Mouse (Mus musculus) hindbrain, embryonic 10.5 days (tissue): ENCODE data around the gene Alg14. TPM values are rescaled to one million over a fixed set of nuclear protein-coding genes. Genes with fewer than 3 reads are reported as not detected.

ENCODE experiments used
- DNase-seq: peaks from one replicate; pipeline ENCODE4 v3.0.0-alpha.2; 2017; ENCODE audit warnings: low spot score
- H3K27ac ChIP-seq: fragments of 300-500 bp; sonication (generic); 2 replicates; pipeline ENCODE4 v1.5.1; 2016; ENCODE audit warnings: mild to moderate bottlenecking, moderate library complexity
- H3K27me3 ChIP-seq: fragments of 300-500 bp; sonication (generic); 2 replicates; pipeline ENCODE4 v1.6.1; 2016; ENCODE audit warnings: mild to moderate bottlenecking; ENCODE audit not compliant: poor library complexity, insufficient read depth, severe bottlenecking
- H3K36me3 ChIP-seq: fragments of 300-500 bp; sonication (generic); 2 replicates; pipeline ENCODE4 v1.6.1; 2016; ENCODE audit warnings: mild to moderate bottlenecking, moderate library complexity
- H3K4me1 ChIP-seq: fragments of 300-500 bp; sonication (generic); replicated peaks from 2 replicates; pipeline ENCODE4 v1.6.1; 2016; ENCODE audit warnings: mild to moderate bottlenecking
- H3K4me3 ChIP-seq: fragments of 300-500 bp; sonication (generic); 2 replicates; pipeline ENCODE4 v1.5.1; 2016; ENCODE audit warnings: mild to moderate bottlenecking, moderate library complexity
- H3K9me3 ChIP-seq: fragments of 300-500 bp; sonication (generic); 2 replicates; pipeline ENCODE4 v1.6.1; 2016; ENCODE audit warnings: mild to moderate bottlenecking, moderate library complexity
- WGBS: fragments of 180-500 bp; shearing (Covaris S2); methylation state at CpG from one replicate; pipeline ENCODE4 v1.1.7; 2016; 5-methylcytosine and 5-hydroxymethylcytosine counted together
- polyA plus RNA-seq: library from polyadenylated mRNA; unstranded; fragments of >200 nt; fragmentation: Nextera tagmentation; extraction: Ambion mirVana; gene quantifications from 2 replicates; pipeline ENCODE4 v1.2.1, GENCODE M21; 2016

The Alg14 gene
- polyA plus RNA-seq, 1 experiment from 2014 or later: 41.5 TPM

DNA sequence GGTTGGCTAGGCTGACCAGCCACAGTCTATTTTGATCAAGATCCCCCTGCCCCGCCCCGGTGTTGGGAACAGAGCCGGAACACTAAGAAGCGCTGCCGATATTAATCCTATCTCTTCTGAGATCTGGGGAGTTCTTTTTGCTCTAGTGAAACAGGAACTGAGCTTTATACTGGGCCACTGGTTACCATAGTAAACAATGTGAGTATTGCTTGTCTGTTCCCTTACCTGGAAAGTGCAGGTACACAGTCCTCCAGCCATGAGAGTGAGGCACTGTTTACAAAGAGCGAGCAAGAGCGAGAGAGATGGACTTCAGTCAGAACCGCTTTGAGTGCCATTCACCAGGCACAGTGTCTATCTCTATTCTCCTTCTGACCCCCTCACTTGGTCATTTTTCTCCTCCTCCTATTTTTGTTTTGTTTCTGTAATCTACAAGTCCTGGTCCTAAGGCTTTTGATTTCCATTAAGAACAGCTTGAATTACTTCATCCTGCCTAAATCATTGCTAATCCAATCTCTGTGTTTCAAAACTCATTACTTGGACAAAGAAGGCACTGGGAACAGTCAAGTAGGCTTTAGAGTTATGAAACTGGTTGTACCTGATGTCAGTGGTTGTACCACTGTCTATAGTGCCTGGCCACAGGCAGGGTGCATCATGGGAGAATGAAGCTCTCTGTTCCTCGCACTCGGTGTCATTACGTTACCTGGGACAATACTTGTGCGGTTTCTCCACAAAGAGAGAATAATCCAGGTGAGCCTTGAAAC lies 55.1 kb downstream of the Alg14 start:
- no peak overlapping the region for H3K27ac ChIP-seq
- no peak overlapping the region for H3K4me3 ChIP-seq
- H3K36me3 ChIP-seq: no peaks in the 10 kb centered on the region
- peaks cover 58% of the 10 kb centered on the region for H3K4me1 ChIP-seq
- 93% methylated on average over 12 of the region's 12 CpGs for WGBS
- H3K9me3 ChIP-seq: no peaks in the 10 kb centered on the region
- DNase-seq: no peak
- no peaks in the 10 kb centered on the region for H3K27me3 ChIP-seq

DNA sequence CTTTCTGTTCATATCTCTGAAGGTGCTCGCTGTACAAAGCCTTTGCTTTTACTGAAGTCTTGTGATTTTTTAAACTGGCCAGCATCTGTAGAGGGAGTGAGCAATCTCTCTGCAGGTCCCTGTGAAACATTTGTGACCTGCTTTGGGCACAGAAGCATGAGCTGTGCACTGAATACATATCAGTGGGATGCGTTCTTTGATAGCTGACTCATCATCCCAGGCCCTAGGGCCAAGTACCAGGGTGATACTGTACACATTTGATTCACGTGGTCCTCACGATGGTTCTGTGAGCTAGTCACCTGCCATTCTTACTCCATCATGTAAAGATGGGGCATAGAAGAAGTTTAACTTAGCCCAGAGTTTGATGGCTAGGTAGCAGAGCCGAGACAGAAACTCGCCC lies 57.2 kb downstream of the Alg14 start:
- H3K27me3 ChIP-seq: no peaks in the 10 kb centered on the region
- no peaks in the 10 kb centered on the region for H3K36me3 ChIP-seq
- DNase-seq: no peak
- H3K4me3 ChIP-seq: no peak overlapping the region
- 84% methylated on average over 6 of the region's 6 CpGs for WGBS
- H3K9me3 ChIP-seq: no peaks in the 10 kb centered on the region
- peaks cover 56% of the 10 kb centered on the region for H3K4me1 ChIP-seq
- peak overlapping the region; percentile 81 for H3K27ac ChIP-seq

DNA sequence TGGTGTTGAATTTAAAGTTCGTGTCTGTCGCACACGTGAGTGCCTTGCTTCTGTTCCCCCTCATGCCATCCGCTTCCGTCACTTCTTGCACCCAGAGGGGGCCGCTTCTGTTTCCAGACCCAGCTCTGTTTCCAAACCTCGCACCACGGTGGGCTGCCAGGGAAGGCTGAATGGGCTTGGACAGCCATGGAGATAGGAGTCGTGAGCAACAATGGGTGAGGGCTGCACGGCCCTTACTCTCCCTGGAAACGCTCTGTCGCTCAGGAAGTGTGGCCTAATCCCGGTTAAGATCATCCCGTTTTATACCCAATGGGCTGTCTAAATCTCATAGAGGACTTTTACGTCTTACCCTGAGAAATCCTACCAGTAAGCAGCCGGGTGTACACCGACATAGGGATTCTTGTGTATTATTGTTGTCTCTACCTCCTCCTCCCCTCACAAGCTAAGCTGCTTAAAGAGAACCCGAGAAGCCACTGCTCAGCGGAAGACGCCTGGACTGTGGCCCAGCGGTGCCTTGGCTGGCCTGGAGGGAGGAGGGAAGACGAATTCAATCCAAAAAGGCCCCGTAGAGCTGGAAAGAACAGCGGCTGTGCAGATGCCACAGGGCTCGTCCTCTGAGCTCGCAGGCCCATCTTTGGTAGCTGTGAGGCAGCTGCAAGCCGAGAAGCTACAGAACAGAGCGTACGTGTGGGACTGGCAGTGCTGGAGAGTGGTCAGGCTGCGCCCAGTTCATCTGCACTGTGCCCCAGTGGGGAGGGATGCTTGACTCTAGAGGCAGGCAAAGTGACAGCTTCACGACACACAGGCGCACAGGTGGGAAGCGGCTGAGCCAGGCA lies 58.0 kb downstream of the Alg14 start:
- Histone ChIP-seq H3K36me3 (no peaks in the 10 kb centered on the region), H3K27ac (peak overlapping the region; percentile 81), H3K4me3 (no peak overlapping the region), H3K27me3 (no peaks in the 10 kb centered on the region), H3K4me1 (peaks cover 48% of the 10 kb centered on the region), H3K9me3 (no peaks in the 10 kb centered on the region)
- DNase-seq: peak; percentile 45
- 45% methylated on average over 33 of the region's 33 CpGs for WGBS

DNA sequence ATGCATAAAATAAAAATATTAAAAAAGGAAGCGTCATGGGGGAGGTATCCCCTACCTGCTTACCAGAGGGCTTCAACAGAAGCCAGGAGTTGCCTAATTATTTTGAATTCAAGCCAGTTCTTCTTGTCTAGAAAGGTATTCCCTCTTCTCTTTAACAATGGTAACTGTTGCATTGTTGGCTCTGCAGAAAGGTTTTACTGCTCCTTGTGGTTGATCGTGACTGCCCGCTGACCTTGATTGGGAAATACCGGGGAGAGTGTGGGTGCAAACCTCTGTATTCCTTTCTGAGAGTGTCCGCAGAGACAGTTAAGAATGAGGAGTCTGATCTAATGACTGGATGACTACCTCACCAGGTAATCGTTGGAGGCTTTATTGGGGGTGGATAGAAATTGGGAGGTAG lies 59.7 kb downstream of the Alg14 start:
- H3K4me1 ChIP-seq: peaks cover 34% of the 10 kb centered on the region
- no peak for DNase-seq
- no peak overlapping the region for H3K27ac ChIP-seq
- H3K4me3 ChIP-seq: no peak overlapping the region
- no peaks in the 10 kb centered on the region for H3K36me3 ChIP-seq
- H3K9me3 ChIP-seq: no peaks in the 10 kb centered on the region
- 94% methylated on average over 6 of the region's 6 CpGs for WGBS
- H3K27me3 ChIP-seq: no peaks in the 10 kb centered on the region

GRCm38 (mm10) chr3:121354281-121354680 lies 62.7 kb downstream of the Alg14 start:
- 93% methylated on average over 9 of the region's 9 CpGs for WGBS
- no peak for DNase-seq
- no peaks in the 10 kb centered on the region for H3K27me3 ChIP-seq
- no peak overlapping the region for H3K27ac ChIP-seq
- H3K9me3 ChIP-seq: no peaks in the 10 kb centered on the region
- no peaks in the 10 kb centered on the region for H3K36me3 ChIP-seq
- H3K4me1 ChIP-seq: peaks cover 26% of the 10 kb centered on the region
- no peak overlapping the region for H3K4me3 ChIP-seq

DNA sequence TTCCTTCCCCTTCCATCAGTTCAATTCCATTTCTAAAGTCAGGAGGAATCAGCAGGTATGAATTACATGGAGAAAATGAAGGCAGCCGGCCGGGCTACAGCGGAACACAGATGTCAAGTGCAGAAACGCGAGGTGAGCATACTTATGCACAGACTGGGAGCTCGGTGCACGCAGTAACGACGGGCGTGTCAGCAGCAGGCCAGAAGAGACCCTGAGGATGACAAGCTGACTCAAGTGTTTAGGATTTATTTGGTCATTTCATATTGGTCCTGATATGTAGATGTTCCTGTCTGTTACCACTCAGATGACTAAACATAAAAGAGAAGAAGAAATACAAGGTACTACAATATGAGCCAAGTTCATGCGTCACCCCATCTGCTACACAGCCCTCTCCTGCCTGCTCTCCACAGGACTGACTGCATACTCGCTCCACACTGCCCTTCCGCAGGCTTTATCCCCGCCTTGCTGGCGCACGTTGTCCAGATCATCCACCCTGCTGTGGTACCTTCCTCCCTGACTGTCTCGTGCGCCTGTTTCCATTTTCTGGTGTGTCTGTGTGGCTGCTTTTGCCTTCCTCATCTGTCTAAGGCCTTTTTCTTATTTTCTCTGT lies 63.4 kb downstream of the Alg14 start:
- Histone ChIP-seq H3K4me1 (peaks cover 24% of the 10 kb centered on the region), H3K27ac (no peak overlapping the region), H3K36me3 (no peaks in the 10 kb centered on the region), H3K9me3 (no peaks in the 10 kb centered on the region), H3K4me3 (no peak overlapping the region), H3K27me3 (no peaks in the 10 kb centered on the region)
- WGBS: 89% methylated on average over 18 of the region's 18 CpGs
- no peak for DNase-seq

GRCm38 (mm10) chr3:121355569-121355968 lies 64.0 kb downstream of the Alg14 start:
- H3K4me3 ChIP-seq: no peak overlapping the region
- no peaks in the 10 kb centered on the region for H3K9me3 ChIP-seq
- WGBS: 89% methylated on average over 9 of the region's 9 CpGs
- peaks cover 18% of the 10 kb centered on the region for H3K4me1 ChIP-seq
- DNase-seq: no peak
- no peaks in the 10 kb centered on the region for H3K36me3 ChIP-seq
- no peak overlapping the region for H3K27ac ChIP-seq
- H3K27me3 ChIP-seq: no peaks in the 10 kb centered on the region

DNA sequence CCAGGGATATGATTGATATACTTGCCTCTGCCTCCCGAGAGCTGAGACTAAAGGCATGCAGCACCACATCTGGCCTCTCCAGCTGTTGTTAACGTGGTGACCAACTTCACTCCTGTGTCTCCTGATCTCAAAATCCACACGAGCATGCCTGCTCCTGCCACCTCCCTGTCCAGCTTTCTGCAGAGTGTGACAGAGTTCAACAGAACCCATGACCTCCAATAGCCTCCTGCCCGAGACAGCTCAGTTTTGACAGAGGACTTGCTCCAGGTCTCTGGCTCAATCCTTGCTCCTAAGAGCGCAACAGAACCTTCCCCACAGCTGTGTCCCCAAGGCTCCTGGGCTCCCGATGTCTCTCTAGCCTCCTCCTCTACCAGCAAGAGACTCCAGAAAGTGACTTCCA lies 64.5 kb downstream of the Alg14 start:
- 77% methylated on average over 6 of the region's 6 CpGs for WGBS
- Histone ChIP-seq H3K4me1 (peaks cover 17% of the 10 kb centered on the region), H3K9me3 (no peaks in the 10 kb centered on the region), H3K36me3 (no peaks in the 10 kb centered on the region), H3K27me3 (no peaks in the 10 kb centered on the region), H3K27ac (no peak overlapping the region), H3K4me3 (no peak overlapping the region)
- DNase-seq: no peak

DNA sequence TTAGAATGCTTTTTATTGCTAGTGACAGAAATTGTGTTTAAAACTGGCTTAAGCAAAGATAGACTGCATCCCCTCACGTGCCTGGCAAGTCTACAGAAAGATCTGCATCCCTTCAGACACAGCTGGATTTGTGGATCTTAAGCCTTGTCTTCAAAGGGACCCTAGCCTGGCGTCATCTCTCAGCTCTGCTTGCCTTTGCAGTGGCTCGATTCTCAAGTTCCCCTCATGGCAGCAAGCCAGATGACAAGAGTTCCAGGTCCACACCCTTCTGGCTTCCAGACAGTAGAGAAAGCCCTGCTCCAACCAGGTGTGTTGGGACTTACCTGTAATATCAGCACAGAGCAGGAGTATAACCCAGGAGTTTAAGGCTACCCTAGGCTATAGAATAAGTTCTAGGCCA lies 65.5 kb downstream of the Alg14 start:
- Histone ChIP-seq H3K4me1 (peaks cover 17% of the 10 kb centered on the region), H3K27me3 (no peaks in the 10 kb centered on the region), H3K36me3 (no peaks in the 10 kb centered on the region), H3K9me3 (no peaks in the 10 kb centered on the region), H3K27ac (no peak overlapping the region), H3K4me3 (no peak overlapping the region)
- WGBS: 84% methylated on average over 3 of the region's 3 CpGs
- no peak for DNase-seq

- no peaks in the 10 kb centered on the region for H3K36me3 ChIP-seq
- H3K27ac ChIP-seq: no peak overlapping the region
Observed at GRCm38 (mm10) chr3:121358285-121358684, 66.7 kb downstream of the Alg14 start.

DNA sequence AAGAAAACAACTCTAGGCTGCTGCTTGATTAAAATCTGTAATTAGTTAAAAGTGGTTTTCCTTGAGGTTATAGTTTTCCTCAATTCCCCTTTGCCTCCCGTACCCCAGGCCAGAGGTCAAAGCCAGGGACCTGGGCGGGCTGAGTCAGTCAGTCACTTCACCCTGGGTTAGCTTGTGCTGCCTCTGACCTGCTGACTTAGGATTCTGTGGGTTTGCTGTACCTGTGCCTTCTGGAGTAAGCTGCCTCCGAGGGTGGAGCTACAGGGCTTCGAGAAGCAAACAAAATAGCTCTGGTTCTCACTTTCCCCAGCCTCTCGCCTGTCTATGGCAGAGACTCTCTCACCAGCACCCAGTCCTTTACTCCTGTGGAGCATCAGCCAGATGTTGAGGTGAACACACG lies 67.3 kb downstream of the Alg14 start:
- no peak overlapping the region for H3K27ac ChIP-seq
- H3K4me3 ChIP-seq: no peak overlapping the region
- no peaks in the 10 kb centered on the region for H3K36me3 ChIP-seq
- H3K9me3 ChIP-seq: no peaks in the 10 kb centered on the region
- no peak for DNase-seq
- WGBS: 88% methylated on average over 6 of the region's 6 CpGs
- H3K4me1 ChIP-seq: peaks cover 17% of the 10 kb centered on the region
- H3K27me3 ChIP-seq: no peaks in the 10 kb centered on the region

More at GRCm38 (mm10) chr3:121358285-121358684, 66.7 kb downstream of the Alg14 start:
- H3K27me3 ChIP-seq: no peaks in the 10 kb centered on the region
- 65% methylated on average over 2 of the region's 2 CpGs for WGBS
- no peak for DNase-seq
- H3K4me3 ChIP-seq: no peak overlapping the region
- peaks cover 17% of the 10 kb centered on the region for H3K4me1 ChIP-seq
- H3K9me3 ChIP-seq: no peaks in the 10 kb centered on the region

GRCm38 (mm10) chr3:121359272-121359671 lies 67.7 kb downstream of the Alg14 start:
- H3K9me3 ChIP-seq: no peaks in the 10 kb centered on the region
- no peak overlapping the region for H3K4me3 ChIP-seq
- no peaks in the 10 kb centered on the region for H3K27me3 ChIP-seq
- no peak for DNase-seq
- WGBS: 88% methylated on average over 7 of the region's 7 CpGs
- H3K36me3 ChIP-seq: no peaks in the 10 kb centered on the region
- peaks cover 18% of the 10 kb centered on the region for H3K4me1 ChIP-seq
- H3K27ac ChIP-seq: no peak overlapping the region

GRCm38 (mm10) chr3:121362002-121362401 lies 70.4 kb downstream of the Alg14 start:
- Histone ChIP-seq H3K4me1 (peaks cover 21% of the 10 kb centered on the region), H3K4me3 (no peak overlapping the region), H3K27ac (no peak overlapping the region), H3K36me3 (no peaks in the 10 kb centered on the region), H3K9me3 (no peaks in the 10 kb centered on the region), H3K27me3 (no peaks in the 10 kb centered on the region)
- DNase-seq: no peak
- WGBS: 55% methylated on average over 1 of the region's 1 CpGs
